Mouse (Mus musculus) heart, embryonic 11.5 days (tissue): ENCODE measurements around the gene 4931440F15Rik. TPM values are rescaled to one million over a fixed set of nuclear protein-coding genes. Genes with fewer than 3 reads are reported as not detected.

Experiments
- ATAC-seq: fragments of 200-750 bp; cut with Nextera tagmentation; replicated peaks from 2 replicates; pipeline ENCODE4 v1.8.0; 2017; ENCODE audit warnings: moderate library complexity; ENCODE audit not compliant: insufficient number of reproducible peaks, low FRiP score, low TSS enrichment
- H3K27ac ChIP-seq: fragments of 300-500 bp; sonication (generic); 2 replicates; pipeline ENCODE4 v1.5.1; 2014; ENCODE audit warnings: mild to moderate bottlenecking, low read depth, low read length
- H3K27me3 ChIP-seq: fragments of 300-500 bp; sonication (generic); 2 replicates; pipeline ENCODE4 v1.6.1; 2014; ENCODE audit warnings: mild to moderate bottlenecking, low read length, mixed read lengths; ENCODE audit not compliant: control insufficient read depth, insufficient read depth
- H3K36me3 ChIP-seq: fragments of 300-500 bp; sonication (generic); 2 replicates; pipeline ENCODE4 v1.6.1; 2014; ENCODE audit warnings: mild to moderate bottlenecking, low read length, moderate library complexity, mixed read lengths; ENCODE audit not compliant: control insufficient read depth, insufficient read depth
- H3K4me1 ChIP-seq: fragments of 300-500 bp; sonication (generic); 2 replicates; pipeline ENCODE4 v1.6.1; 2014; ENCODE audit warnings: low read length; ENCODE audit not compliant: control insufficient read depth, insufficient read depth
- H3K4me2 ChIP-seq: fragments of 300-500 bp; sonication (generic); 2 replicates; pipeline ENCODE4 v1.6.1; 2014; ENCODE audit warnings: mild to moderate bottlenecking, moderate library complexity
- H3K4me3 ChIP-seq: fragments of 300-500 bp; sonication (generic); 2 replicates; pipeline ENCODE4 v1.5.1; 2014; ENCODE audit warnings: low read depth, low read length
- H3K9ac ChIP-seq: fragments of 300-500 bp; sonication (generic); 2 replicates; pipeline ENCODE4 v1.6.1; 2014; ENCODE audit warnings: mild to moderate bottlenecking, low read depth, low read length, moderate library complexity
- H3K9me3 ChIP-seq: fragments of 300-500 bp; sonication (generic); replicated peaks from 2 replicates; pipeline ENCODE4 v1.6.1; 2016; ENCODE audit warnings: low read length; ENCODE audit not compliant: control insufficient read depth
- WGBS: fragments of 180-500 bp; shearing (Covaris S2); extraction: QIAGEN DNeasy Blood & Tissue Kit; methylation state at CpG from one replicate; pipeline ENCODE4 v1.1.7; 2014; ENCODE audit not compliant: insufficient replicate concordance; 5-methylcytosine and 5-hydroxymethylcytosine counted together
- polyA plus RNA-seq: library from polyadenylated mRNA; unstranded; fragments of >200 nt; fragmentation: Nextera tagmentation; extraction: Ambion mirVana; gene quantifications from 2 replicates; pipeline ENCODE4 v1.2.1, GENCODE M21; 2014

Gene 4931440F15Rik
- polyA plus RNA-seq, 1 experiment from 2014 or later: 0.21 TPM

GRCm38 (mm10) chr11:29774296-29774695, 51.2 kb downstream of the 4931440F15Rik start:
- Histone ChIP-seq H3K4me1 (peaks cover 19% of the 10 kb centered on the region), H3K9me3 (no peaks in the 10 kb centered on the region), H3K27ac (no peak overlapping the region), H3K9ac (no peak overlapping the region), H3K27me3 (no peaks in the 10 kb centered on the region), H3K4me2 (no peak overlapping the region), H3K4me3 (no peak overlapping the region), H3K36me3 (no peaks in the 10 kb centered on the region)
- ATAC-seq: no peak
- 43% methylated on average over 2 of the region's 2 CpGs for WGBS

Other genes starting within 250 kb of the 4931440F15Rik start
- gene Rtn4, start 132.7 kb downstream of the 4931440F15Rik start, polyA plus RNA-seq: 48.5 and 54.2 TPM in 2 replicates
- gene Eml6, start 200.4 kb upstream of the 4931440F15Rik start, polyA plus RNA-seq: 0.52 and 0.89 TPM in 2 replicates